Mouse (Mus musculus) thymus, adult 2 months (tissue): Measurements from ENCODE around the gene Ggta1.

Source experiments
- CTCF ChIP-seq: fragments of 200-500 bp; IDR thresholded peaks from 2 replicates; pipeline ENCODE4 v1.5.1; 2012; ENCODE audit warnings: mild to moderate bottlenecking, control low read depth, low read length, moderate library complexity, borderline replicate concordance; ENCODE audit not compliant: control insufficient read depth, poor library complexity, insufficient read depth; ENCODE audit errors: extremely low read depth
- POLR2A ChIP-seq: fragments of 200-500 bp; IDR thresholded peaks from 2 replicates; pipeline ENCODE4 v1.6.1; 2012; ENCODE audit warnings: mild to moderate bottlenecking, low read length, control low read depth, moderate library complexity; ENCODE audit not compliant: control insufficient read depth, poor library complexity, insufficient read depth; ENCODE audit errors: extremely low read depth

DNA sequence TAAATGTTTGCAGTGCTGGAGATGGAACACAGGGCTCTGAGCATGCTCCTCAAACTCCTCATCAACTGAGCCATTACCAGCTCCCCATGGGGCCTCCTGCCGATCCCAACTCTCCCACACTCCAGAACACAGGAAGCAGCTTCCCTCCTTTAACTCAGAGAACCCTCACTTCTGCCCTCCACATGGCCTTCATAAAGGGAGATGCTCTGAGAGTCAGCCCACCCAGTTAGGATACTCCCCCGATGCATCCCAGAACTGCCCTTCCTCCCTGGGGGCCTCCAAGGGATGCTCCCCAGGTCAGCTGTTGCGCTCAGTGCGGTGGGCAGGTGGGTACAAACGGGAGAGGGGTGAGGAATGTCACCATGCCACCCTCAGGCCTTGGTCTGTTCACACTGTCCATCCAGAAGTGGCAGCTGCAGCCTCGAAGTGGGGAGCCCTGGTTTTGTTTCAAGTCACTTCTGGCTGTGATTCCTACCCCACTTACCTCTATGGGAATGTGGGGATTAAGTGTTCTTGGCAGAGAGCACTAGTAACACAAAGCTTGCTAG lies 28.4 kb downstream of the Ggta1 start:
- TF ChIP-seq POLR2A (no peak), CTCF (no peak)
